Mouse (Mus musculus) ES-Bruce4 (cell line): Measurements from ENCODE around the gene Prep. TPM values are rescaled to one million over a fixed set of nuclear protein-coding genes. Genes with fewer than 3 reads are reported as not detected.
A peak's percentile ranks its signal among the peaks of the same experiment; 100 is the strongest.

Source experiments
- H3K27ac ChIP-seq: 2 replicates; pipeline ENCODE4 v1.5.1; 2012; ENCODE audit warnings: low read length, inconsistent platforms; ENCODE audit not compliant: insufficient read depth
- H3K27me3 ChIP-seq: 2 replicates; pipeline ENCODE4 v1.6.1; 2012; ENCODE audit warnings: mild to moderate bottlenecking, low read length, inconsistent platforms; ENCODE audit not compliant: control insufficient read depth, poor library complexity, insufficient read depth, severe bottlenecking
- H3K36me3 ChIP-seq: 2 replicates; pipeline ENCODE4 v1.6.1; 2012; ENCODE audit warnings: inconsistent platforms, mild to moderate bottlenecking, low read length, moderate library complexity; ENCODE audit not compliant: control insufficient read depth, poor library complexity, insufficient read depth, severe bottlenecking
- H3K4me1 ChIP-seq: one replicate; pipeline ENCODE4 v1.8.1; 2011; ENCODE audit warnings: low read length; ENCODE audit not compliant: control insufficient read depth, insufficient read depth
- H3K4me3 ChIP-seq: 2 replicates; pipeline ENCODE4 v1.5.1; 2011; ENCODE audit warnings: low read depth, mild to moderate bottlenecking, low read length
- H3K9ac ChIP-seq: 2 replicates; pipeline ENCODE4 v1.6.1; 2012; ENCODE audit warnings: low read depth, mild to moderate bottlenecking, inconsistent platforms; ENCODE audit not compliant: poor library complexity, severe bottlenecking
- H3K9me3 ChIP-seq: replicated peaks from 2 replicates; pipeline ENCODE4 v1.6.1; 2012; ENCODE audit warnings: mild to moderate bottlenecking, low read length, inconsistent platforms; ENCODE audit not compliant: control insufficient read depth, poor library complexity, insufficient read depth, severe bottlenecking
- CTCF ChIP-seq: IDR thresholded peaks from one replicate; pipeline ENCODE4 v1.8.1; 2011; ENCODE audit warnings: low read depth, low read length
- EP300 ChIP-seq: IDR thresholded peaks from 2 replicates; pipeline ENCODE4 v1.6.1; 2011; ENCODE audit warnings: low read depth, low read length; ENCODE audit not compliant: insufficient read depth
- POLR2A ChIP-seq: IDR thresholded peaks from one replicate; pipeline ENCODE4 v1.8.1; 2011; ENCODE audit warnings: low read length; ENCODE audit not compliant: insufficient read depth
- polyA plus RNA-seq: library from polyadenylated mRNA; stranded (reverse); fragments of >200 nt; gene quantifications from 2 replicates; pipeline ENCODE4 v1.2.4, GENCODE M21; 2011; ENCODE audit warnings: low read depth; ENCODE audit not compliant: missing spikeins, insufficient read depth, insufficient read length

The Prep gene
- 22.8 and 24.1 TPM in 2 replicates for polyA plus RNA-seq

GRCm38 (mm10) chr10:45066931-45067308 is at the start of gene Prep:
Prep (plus strand) TSS chr10:45067203.
- Histone ChIP-seq H3K4me1 (peaks cover 6% of the 10 kb centered on the region), H3K4me3 (peak within 1 kb of the TSS; percentile 98), H3K36me3 (no peaks in the 10 kb centered on the region), H3K27me3 (no peaks in the 10 kb centered on the region), H3K27ac (peak within 1 kb of the TSS; percentile 58), H3K9ac (peak within 1 kb of the TSS; percentile 92), H3K9me3 (no peaks in the 10 kb centered on the region)
- TF ChIP-seq EP300 = no peak
- TF ChIP-seq POLR2A = no peak
- TF ChIP-seq CTCF = peak; percentile 35

DNA sequence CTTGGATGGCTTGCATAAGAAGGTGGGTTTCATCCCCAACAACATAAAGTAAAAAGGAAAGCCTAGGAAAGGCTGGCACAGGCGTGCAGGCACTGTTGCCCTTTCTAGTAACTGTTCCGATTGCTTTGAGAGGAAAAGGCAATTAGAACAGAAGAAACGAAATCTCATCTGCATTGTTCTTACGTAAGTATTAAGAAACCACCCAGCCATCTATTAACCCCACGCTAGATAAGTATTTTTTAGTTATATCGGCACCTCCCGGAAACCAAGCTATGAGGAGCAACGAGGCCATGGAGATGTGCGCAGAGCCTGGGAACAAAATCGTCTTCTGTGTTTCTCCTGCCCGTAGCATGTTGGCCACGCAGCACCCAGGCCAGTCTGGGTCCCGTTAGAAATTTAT is 49.7 kb upstream of the Prep start:
- TF ChIP-seq EP300 (no peak), POLR2A (no peak), CTCF (no peak)
- H3K27me3 ChIP-seq = no peaks in the 10 kb centered on the region
- H3K4me3 ChIP-seq = no peak overlapping the region
- H3K4me1 ChIP-seq = no peaks in the 10 kb centered on the region
- no peaks in the 10 kb centered on the region; the same call in 1 of the 2 replicates for H3K9me3 ChIP-seq
- H3K27ac ChIP-seq = no peak overlapping the region
- H3K36me3 ChIP-seq = no peaks in the 10 kb centered on the region
- no peak overlapping the region for H3K9ac ChIP-seq

GRCm38 (mm10) chr10:45017851-45018250 is 49.2 kb upstream of the Prep start:
- Histone ChIP-seq H3K4me3 (no peak overlapping the region), H3K27me3 (no peaks in the 10 kb centered on the region)
- TF ChIP-seq EP300 (no peak), POLR2A (no peak), CTCF (no peak)

GRCm38 (mm10) chr10:45019418-45019817 is 47.6 kb upstream of the Prep start:
- Histone ChIP-seq H3K9me3 (no peaks in the 10 kb centered on the region; the same call in 1 of the 2 replicates), H3K4me1 (no peaks in the 10 kb centered on the region), H3K36me3 (no peaks in the 10 kb centered on the region), H3K9ac (no peak overlapping the region), H3K27ac (no peak overlapping the region), H3K27me3 (no peaks in the 10 kb centered on the region), H3K4me3 (no peak overlapping the region)
- no peak for TF ChIP-seq EP300

More at GRCm38 (mm10) chr10:45017851-45018250, 49.2 kb upstream of the Prep start:
- no peaks in the 10 kb centered on the region; the same call in 1 of the 2 replicates for H3K9me3 ChIP-seq
- H3K9ac ChIP-seq = no peak overlapping the region
- no peaks in the 10 kb centered on the region for H3K4me1 ChIP-seq
- H3K36me3 ChIP-seq = no peaks in the 10 kb centered on the region
- H3K27ac ChIP-seq = no peak overlapping the region

DNA sequence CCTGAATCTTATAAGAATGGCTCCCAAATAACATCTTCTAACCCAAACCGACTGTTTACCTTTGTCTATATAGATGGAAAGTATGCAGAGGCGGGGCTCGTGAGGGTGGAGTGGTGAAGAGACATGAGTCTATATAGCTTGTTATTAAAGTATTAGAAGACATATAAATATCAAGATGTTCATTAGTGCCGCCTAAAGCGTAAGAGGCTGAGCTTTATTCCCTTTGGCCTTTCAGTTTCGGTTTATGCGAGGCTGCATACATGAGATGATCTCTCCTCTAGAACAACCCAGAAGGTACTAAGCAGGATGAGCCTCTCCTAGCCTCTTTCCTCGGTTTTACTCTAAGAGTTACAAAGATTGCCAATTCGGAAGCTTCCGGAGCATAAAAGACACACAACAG is 47.2 kb upstream of the Prep start:
- Histone ChIP-seq H3K36me3 (no peaks in the 10 kb centered on the region), H3K4me1 (no peaks in the 10 kb centered on the region), H3K9ac (no peak overlapping the region), H3K27me3 (no peaks in the 10 kb centered on the region), H3K4me3 (no peak overlapping the region), H3K27ac (no peak overlapping the region), H3K9me3 (no peaks in the 10 kb centered on the region; the same call in 1 of the 2 replicates)
- TF ChIP-seq POLR2A (no peak), EP300 (no peak), CTCF (no peak)

DNA sequence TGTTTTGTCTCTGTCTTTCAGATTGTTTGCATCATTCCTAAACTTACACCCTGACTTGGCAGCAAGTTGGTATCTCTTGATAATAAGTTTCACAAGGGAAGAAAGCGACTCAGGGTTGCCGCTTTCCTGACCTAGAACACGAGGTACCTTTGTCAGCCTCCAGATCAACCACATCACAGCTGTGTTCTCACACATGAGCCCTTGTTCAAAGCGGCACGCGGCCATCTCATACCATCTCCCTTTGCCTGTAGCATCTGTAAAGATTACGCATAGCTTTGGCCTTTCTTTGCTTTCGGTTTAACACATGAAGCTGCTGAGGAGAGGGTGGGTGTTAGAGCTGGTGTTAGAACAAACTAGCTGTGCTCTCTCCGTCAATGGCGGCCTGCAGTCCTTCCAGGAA is 46.7 kb upstream of the Prep start:
- TF ChIP-seq CTCF (no peak), EP300 (no peak), POLR2A (no peak)
- no peaks in the 10 kb centered on the region for H3K36me3 ChIP-seq
- no peak overlapping the region for H3K9ac ChIP-seq
- H3K27me3 ChIP-seq = no peaks in the 10 kb centered on the region
- H3K4me3 ChIP-seq = no peak overlapping the region
- no peaks in the 10 kb centered on the region; the same call in 1 of the 2 replicates for H3K9me3 ChIP-seq
- H3K4me1 ChIP-seq = no peaks in the 10 kb centered on the region
- H3K27ac ChIP-seq = no peak overlapping the region
